Mouse (Mus musculus) hindbrain, embryonic 10.5 days (tissue): ENCODE data around the gene Hc. TPM values are rescaled to one million over a fixed set of nuclear protein-coding genes. Genes with fewer than 3 reads are reported as not detected.

Source experiments
- DNase-seq: peaks from one replicate; pipeline ENCODE4 v3.0.0-alpha.2; 2017; ENCODE audit warnings: low spot score
- H3K27ac ChIP-seq: fragments of 300-500 bp; sonication (generic); 2 replicates; pipeline ENCODE4 v1.5.1; 2016; ENCODE audit warnings: mild to moderate bottlenecking, moderate library complexity
- H3K27me3 ChIP-seq: fragments of 300-500 bp; sonication (generic); 2 replicates; pipeline ENCODE4 v1.6.1; 2016; ENCODE audit warnings: mild to moderate bottlenecking; ENCODE audit not compliant: poor library complexity, insufficient read depth, severe bottlenecking
- H3K36me3 ChIP-seq: fragments of 300-500 bp; sonication (generic); 2 replicates; pipeline ENCODE4 v1.6.1; 2016; ENCODE audit warnings: mild to moderate bottlenecking, moderate library complexity
- H3K4me1 ChIP-seq: fragments of 300-500 bp; sonication (generic); replicated peaks from 2 replicates; pipeline ENCODE4 v1.6.1; 2016; ENCODE audit warnings: mild to moderate bottlenecking
- H3K4me3 ChIP-seq: fragments of 300-500 bp; sonication (generic); 2 replicates; pipeline ENCODE4 v1.5.1; 2016; ENCODE audit warnings: mild to moderate bottlenecking, moderate library complexity
- H3K9me3 ChIP-seq: fragments of 300-500 bp; sonication (generic); 2 replicates; pipeline ENCODE4 v1.6.1; 2016; ENCODE audit warnings: mild to moderate bottlenecking, moderate library complexity
- WGBS: fragments of 180-500 bp; shearing (Covaris S2); methylation state at CpG from one replicate; pipeline ENCODE4 v1.1.7; 2016; 5-methylcytosine and 5-hydroxymethylcytosine counted together
- polyA plus RNA-seq: library from polyadenylated mRNA; unstranded; fragments of >200 nt; fragmentation: Nextera tagmentation; extraction: Ambion mirVana; gene quantifications from 2 replicates; pipeline ENCODE4 v1.2.1, GENCODE M21; 2016

Hc gene
- polyA plus RNA-seq, 1 experiment from 2014 or later = 0.44 TPM

DNA sequence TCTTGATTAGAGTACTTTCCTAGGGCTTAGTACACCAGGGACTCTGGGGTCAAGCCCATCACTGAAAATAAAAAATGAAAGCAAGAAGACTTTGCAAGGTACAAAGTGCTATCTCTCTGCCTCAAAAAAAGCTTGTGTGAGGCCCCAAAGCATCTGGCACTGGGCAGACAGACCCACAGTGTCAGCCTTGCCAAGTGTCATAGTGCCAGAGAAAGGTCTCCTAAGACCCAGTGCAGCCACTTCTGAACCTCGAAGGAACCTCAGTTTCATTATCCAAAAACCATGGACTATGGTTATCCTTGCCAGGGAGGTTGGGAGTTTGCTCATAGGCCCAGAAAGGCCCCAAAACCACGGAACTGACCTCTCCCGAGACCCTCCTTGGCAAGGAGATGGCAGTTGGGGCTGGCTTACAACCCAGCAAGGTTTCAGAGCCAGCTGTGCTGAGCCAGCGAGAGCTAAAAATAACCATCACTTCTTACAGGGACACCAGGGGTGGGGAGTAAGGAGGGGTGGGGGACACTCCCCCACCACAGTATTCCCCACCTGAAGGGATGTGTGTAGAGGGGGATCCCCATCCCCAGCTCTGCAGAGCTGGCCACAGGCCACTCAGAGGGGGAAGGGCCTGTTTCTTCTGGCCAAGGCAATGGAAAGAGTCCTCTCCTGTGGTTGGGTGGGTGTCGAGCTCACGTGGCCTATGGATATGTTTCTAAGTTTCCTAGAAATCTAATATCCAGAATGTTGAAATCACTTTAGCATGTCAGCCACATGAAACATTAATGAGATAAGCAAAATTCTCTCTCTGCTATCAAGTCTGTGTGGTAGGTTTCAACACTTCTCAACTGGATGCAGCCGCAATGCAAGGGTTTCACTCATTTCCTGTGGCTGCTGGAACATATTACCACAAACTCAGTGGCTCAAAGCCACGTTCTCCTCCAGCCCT lies 122.7 kb downstream of the Hc start:
- DNase-seq = no peak
- peaks cover 7% of the 10 kb centered on the region for H3K4me1 ChIP-seq
- no peaks in the 10 kb centered on the region for H3K9me3 ChIP-seq
- WGBS = 84% methylated on average over 8 of the region's 8 CpGs
- H3K27ac ChIP-seq = no peak overlapping the region
- no peak overlapping the region for H3K4me3 ChIP-seq
- H3K36me3 ChIP-seq = no peaks in the 10 kb centered on the region
- peaks cover 11% of the 10 kb centered on the region; the same call in 1 of the 2 replicates for H3K27me3 ChIP-seq

DNA sequence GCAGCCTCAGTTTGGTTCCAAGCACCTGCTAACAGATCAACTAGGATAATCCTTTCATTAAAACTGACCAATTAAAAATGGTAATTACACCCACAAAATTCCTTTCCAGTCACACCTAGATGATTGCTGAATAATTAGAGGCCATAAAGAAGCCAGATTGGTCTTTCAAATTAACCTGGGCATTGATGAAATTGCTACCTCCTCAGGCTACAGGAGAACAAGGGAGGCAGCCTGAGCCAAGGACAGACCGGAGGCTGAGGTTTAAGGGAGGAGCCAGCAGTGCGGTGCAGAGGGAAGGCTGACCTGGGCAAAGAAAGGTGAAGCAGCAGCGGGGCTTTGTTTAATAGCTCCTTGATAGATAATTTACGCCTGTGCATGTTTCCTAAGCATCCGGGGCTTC lies 123.8 kb downstream of the Hc start:
- H3K36me3 ChIP-seq = no peaks in the 10 kb centered on the region
- no peak overlapping the region for H3K4me3 ChIP-seq
- H3K27ac ChIP-seq = no peak overlapping the region
- peaks cover 7% of the 10 kb centered on the region for H3K4me1 ChIP-seq
- 50% methylated on average over 5 of the region's 5 CpGs for WGBS
- DNase-seq = no peak
- no peaks in the 10 kb centered on the region for H3K9me3 ChIP-seq
- H3K27me3 ChIP-seq = peaks cover 11% of the 10 kb centered on the region; the same call in 1 of the 2 replicates

Other genes starting within 250 kb of the Hc start
- gene Fbxw2, start 235.1 kb downstream of the Hc start, polyA plus RNA-seq = 65.6 and 73.6 TPM in 2 replicates
- not detected in 2 replicates for gene Gm34653, start 228.4 kb downstream of the Hc start, polyA plus RNA-seq
- gene Cutal, start 187.0 kb downstream of the Hc start, polyA plus RNA-seq = 0.16 TPM in 1 of 2 replicates, not detected in the other
- gene Psmd5, start 186.5 kb downstream of the Hc start, polyA plus RNA-seq = 114 and 136 TPM in 2 replicates
- 1.9 and 2.1 TPM in 2 replicates for gene Phf19, start 147.4 kb downstream of the Hc start, polyA plus RNA-seq
- 0.27 and 0.67 TPM in 2 replicates for gene Traf1, start 99.7 kb downstream of the Hc start, polyA plus RNA-seq
- gene AI182371, start 40.1 kb upstream of the Hc start, polyA plus RNA-seq = 0.12 TPM in 1 of 2 replicates, not detected in the other
- gene Cntrl, start 48.1 kb upstream of the Hc start, polyA plus RNA-seq = 21.1 and 28.7 TPM in 2 replicates
- 254 and 286 TPM in 2 replicates for gene Rab14, start 139.7 kb upstream of the Hc start, polyA plus RNA-seq
- 20.4 and 33.7 TPM in 2 replicates for gene Gsn, start 194.9 kb upstream of the Hc start, polyA plus RNA-seq